Mouse (Mus musculus): ENCODE measurements around the gene Cort.

DNA sequence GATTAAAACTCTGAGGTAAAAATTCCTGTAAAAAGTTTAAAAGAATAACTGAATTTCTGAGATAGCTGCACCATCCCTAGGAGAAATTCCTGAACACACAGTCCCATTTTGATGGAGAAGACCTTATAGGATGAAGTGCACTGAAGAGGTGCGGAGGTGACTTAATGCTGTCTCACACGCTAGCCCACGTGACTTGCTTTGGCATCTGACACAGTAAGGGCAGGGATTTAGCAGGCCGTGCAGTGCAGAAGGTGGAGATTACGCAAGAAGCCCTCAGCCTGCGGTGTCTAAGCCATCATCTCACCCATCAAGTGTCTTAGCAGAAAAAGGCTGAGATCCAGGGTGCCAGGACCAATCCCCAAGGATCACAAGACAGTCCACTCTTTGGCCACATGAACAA lies 34.6 kb upstream of the Cort start:
- TF ChIP-seq CTCF (conservative IDR thresholded peaks at IDR 0.05; ENCODE audit: insufficient read depth, insufficient read length, low read depth, low read length): no peak
- TF ChIP-seq POLR2A (IDR thresholded peaks at IDR 0.05; ENCODE audit: low read depth, low read length): no peak

Data from kidney, adult 2 months (tissue).